Mouse (Mus musculus) G1E (cell line): ENCODE measurements around the gene Jpt1.

Experiments used
- CTCF ChIP-seq: IDR thresholded peaks from 2 replicates; pipeline ENCODE4 v1.5.1; 2012; ENCODE audit warnings: low read depth, low read length, inconsistent platforms, mixed read lengths
- GATA1 ChIP-seq: IDR thresholded peaks from 2 replicates; pipeline ENCODE4 v1.6.1; 2012; ENCODE audit warnings: borderline replicate concordance, low read length, inconsistent platforms, mixed read lengths
- GATA2 ChIP-seq: IDR thresholded peaks from 2 replicates; pipeline ENCODE4 v1.6.1; 2012; ENCODE audit warnings: low read depth, low read length, inconsistent platforms, borderline replicate concordance
- POLR2AphosphoS5 ChIP-seq: IDR thresholded peaks from 2 replicates; pipeline ENCODE4 v1.6.1; 2012; ENCODE audit warnings: low read depth, low read length, inconsistent platforms; ENCODE audit not compliant: insufficient replicate concordance
- TAL1 ChIP-seq: conservative IDR thresholded peaks from 2 replicates; pipeline ENCODE4 v1.6.1; 2012; ENCODE audit warnings: low read depth, low read length, inconsistent platforms, mixed read lengths

- TF ChIP-seq CTCF (no peak), POLR2AphosphoS5 (no peak), GATA1 (no peak), GATA2 (no peak), TAL1 (no peak)
Observed at GRCm38 (mm10) chr11:115510507-115510888, 3.7 kb downstream of the Jpt1 start.
